Mouse (Mus musculus) lung, adult 2 months (tissue): ENCODE measurements at regions not wholly inside any gene's neighbourhood (a gene's known extent, or its start where the extent isn't known, plus 50 kb on each side); places are given as distances from the start of the nearest gene placed in this dataset.

Experiments used
- CTCF ChIP-seq: fragments of 200-500 bp; IDR thresholded peaks from 2 replicates; pipeline ENCODE4 v1.5.1; 2011; ENCODE audit warnings: mild to moderate bottlenecking, low read length, control low read depth; ENCODE audit not compliant: insufficient read depth
- POLR2A ChIP-seq: fragments of 200-500 bp; IDR thresholded peaks from 2 replicates; pipeline ENCODE4 v1.6.1; 2011; ENCODE audit warnings: low read depth, mild to moderate bottlenecking, control low read depth, low read length, borderline replicate concordance; ENCODE audit errors: extremely low read depth

- TF ChIP-seq CTCF (no peak), POLR2A (no peak)
Observed at GRCm38 (mm10) chr1:98270212-98270611, 150.7 kb upstream of the Slco6d1 start.
